Mouse (Mus musculus) embryonic facial prominence, embryonic 12.5 days (tissue): ENCODE data around the gene Cyth1. TPM values are rescaled to one million over a fixed set of nuclear protein-coding genes. Genes with fewer than 3 reads are reported as not detected.

Experiments
- ATAC-seq: fragments of 200-750 bp; cut with Nextera tagmentation; 2 replicates; pipeline ENCODE4 v1.8.0; 2017; ENCODE audit not compliant: insufficient number of reproducible peaks, insufficient read depth, low FRiP score, low TSS enrichment
- H3K27ac ChIP-seq: fragments of 300-500 bp; sonication (generic); 2 replicates; pipeline ENCODE4 v1.5.1; 2016; ENCODE audit warnings: mild to moderate bottlenecking
- H3K27me3 ChIP-seq: fragments of 300-500 bp; sonication (generic); 2 replicates; pipeline ENCODE4 v1.6.1; 2016; ENCODE audit warnings: mild to moderate bottlenecking, moderate library complexity
- H3K36me3 ChIP-seq: fragments of 300-500 bp; sonication (generic); 2 replicates; pipeline ENCODE4 v1.6.1; 2016; ENCODE audit warnings: mild to moderate bottlenecking
- H3K4me1 ChIP-seq: fragments of 300-500 bp; sonication (generic); 2 replicates; pipeline ENCODE4 v1.6.1; 2016
- H3K4me2 ChIP-seq: fragments of 300-500 bp; sonication (generic); replicated peaks from 2 replicates; pipeline ENCODE4 v1.6.1; 2016; ENCODE audit warnings: mild to moderate bottlenecking, moderate library complexity
- H3K4me3 ChIP-seq: fragments of 300-500 bp; sonication (generic); 2 replicates; pipeline ENCODE4 v1.5.1; 2016; ENCODE audit warnings: mild to moderate bottlenecking
- H3K9ac ChIP-seq: fragments of 300-500 bp; sonication (generic); 2 replicates; pipeline ENCODE4 v1.6.1; 2016; ENCODE audit warnings: mild to moderate bottlenecking, moderate library complexity
- H3K9me3 ChIP-seq: fragments of 300-500 bp; sonication (generic); 2 replicates; pipeline ENCODE4 v1.6.1; 2016; ENCODE audit warnings: mild to moderate bottlenecking, moderate library complexity
- WGBS: fragments of 180-500 bp; shearing (Covaris S2); methylation state at CpG from one replicate; pipeline ENCODE4 v1.1.7; 2016; 5-methylcytosine and 5-hydroxymethylcytosine counted together
- polyA plus RNA-seq: library from polyadenylated mRNA; unstranded; fragments of >200 nt; fragmentation: Nextera tagmentation; extraction: Ambion mirVana; gene quantifications from 2 replicates; pipeline ENCODE4 v1.2.1, GENCODE M21; 2016

Gene Cyth1
- polyA plus RNA-seq, 1 experiment from 2014 or later: 20.4 TPM

DNA sequence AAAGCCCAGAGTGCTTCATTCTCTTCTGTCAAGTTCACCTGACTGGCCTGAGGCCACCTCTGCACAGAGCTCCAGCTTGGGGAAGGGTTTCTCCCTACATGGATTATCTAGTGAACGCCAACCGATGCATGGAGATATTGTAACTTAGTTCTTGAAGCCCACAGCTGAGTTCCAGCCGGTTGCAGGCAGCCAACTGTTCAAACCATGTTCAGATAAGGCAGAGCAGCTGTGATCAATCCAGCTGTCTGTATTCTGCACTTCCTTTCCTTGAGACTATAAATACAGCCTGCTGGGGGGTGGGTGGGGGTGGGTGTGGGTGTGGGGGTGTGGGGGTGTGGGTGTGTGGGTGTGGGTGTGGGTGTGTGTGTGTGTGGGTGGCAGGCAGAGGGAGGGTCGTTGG lies 163.2 kb downstream of the Cyth1 start:
- WGBS: 73% methylated on average over 4 of the region's 4 CpGs
- Histone ChIP-seq H3K36me3 (no peaks in the 10 kb centered on the region), H3K4me2 (no peak overlapping the region), H3K4me3 (no peak overlapping the region), H3K4me1 (no peaks in the 10 kb centered on the region), H3K27me3 (no peaks in the 10 kb centered on the region), H3K9me3 (no peaks in the 10 kb centered on the region), H3K27ac (no peak overlapping the region), H3K9ac (no peak overlapping the region)
- ATAC-seq: no peak

DNA sequence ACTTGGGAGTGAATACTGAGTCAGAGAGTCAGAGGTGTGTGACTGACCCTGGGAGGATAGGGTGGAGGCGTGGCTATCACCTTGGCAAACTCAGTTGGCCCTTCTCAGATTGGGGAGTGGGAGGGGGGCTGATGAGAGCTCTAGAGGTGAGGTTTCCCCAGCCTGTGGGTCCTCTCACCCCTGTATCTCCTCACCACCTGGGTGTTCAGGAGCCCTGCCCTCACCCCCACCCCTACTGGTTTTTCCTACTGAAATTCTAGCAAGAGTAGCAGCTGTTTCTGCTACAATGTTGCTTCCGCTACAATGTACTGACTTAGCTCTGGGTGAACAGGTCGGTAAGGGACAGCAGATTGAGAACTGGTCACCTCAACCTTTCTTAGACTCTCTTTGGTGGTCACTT lies 164.1 kb downstream of the Cyth1 start:
- WGBS: 75% methylated on average over 3 of the region's 3 CpGs

DNA sequence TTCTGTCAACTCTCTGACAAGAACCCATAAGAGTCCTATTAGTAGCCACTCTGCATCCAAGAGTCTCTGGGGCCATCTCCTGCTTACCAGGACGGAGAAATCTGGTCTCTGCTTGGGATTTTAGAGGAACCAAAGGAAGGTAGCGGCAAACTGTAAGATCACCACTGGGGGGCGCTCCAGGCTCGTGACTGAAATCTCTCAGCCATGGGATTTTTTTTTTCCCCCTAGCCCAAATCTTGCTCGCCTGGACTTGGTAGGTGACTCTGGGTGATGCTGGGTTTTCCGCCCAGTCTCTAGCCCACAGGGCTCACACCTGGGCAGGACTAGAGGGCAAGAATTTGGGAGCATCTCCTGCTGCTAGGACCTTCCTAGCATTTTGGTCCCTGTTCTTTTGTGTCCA lies 164.6 kb downstream of the Cyth1 start:
- no peaks in the 10 kb centered on the region for H3K36me3 ChIP-seq
- no peaks in the 10 kb centered on the region for H3K27me3 ChIP-seq
- WGBS: 3% methylated on average over 6 of the region's 6 CpGs
- H3K9me3 ChIP-seq: no peaks in the 10 kb centered on the region
- H3K4me1 ChIP-seq: no peaks in the 10 kb centered on the region
- no peak overlapping the region for H3K4me3 ChIP-seq
- H3K27ac ChIP-seq: no peak overlapping the region
- H3K4me2 ChIP-seq: no peak overlapping the region
- no peak for ATAC-seq
- no peak overlapping the region for H3K9ac ChIP-seq

More for the DNA sequence above, 164.1 kb downstream of the Cyth1 start:
- Histone ChIP-seq H3K4me3 (no peak overlapping the region), H3K9me3 (no peaks in the 10 kb centered on the region), H3K9ac (no peak overlapping the region), H3K27me3 (no peaks in the 10 kb centered on the region), H3K36me3 (no peaks in the 10 kb centered on the region), H3K4me1 (no peaks in the 10 kb centered on the region), H3K27ac (no peak overlapping the region), H3K4me2 (no peak overlapping the region)
- ATAC-seq: no peak

DNA sequence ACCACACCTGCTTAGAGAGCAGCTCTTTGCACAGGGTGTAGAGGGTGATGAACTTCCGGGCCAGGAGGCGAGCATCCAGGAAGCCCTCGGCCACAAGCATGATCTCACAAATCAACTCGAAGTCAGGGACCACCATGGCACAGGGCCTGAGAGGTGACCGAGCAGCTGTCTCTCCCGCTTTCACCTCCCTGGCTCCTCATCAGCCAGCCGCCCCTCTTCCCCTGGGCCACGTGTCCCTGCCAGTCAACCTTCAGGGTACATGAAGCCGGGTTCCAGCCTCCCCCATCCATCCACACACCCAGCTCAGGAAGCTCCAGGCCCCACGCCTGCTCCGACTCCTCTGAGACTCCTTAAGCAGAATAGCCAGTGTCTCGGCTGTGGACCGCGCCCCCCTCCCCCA lies 166.1 kb downstream of the Cyth1 start:
- WGBS: 89% methylated on average over 14 of the region's 14 CpGs
- ATAC-seq: no peak

More for the DNA sequence above, 166.1 kb downstream of the Cyth1 start:
- no peak overlapping the region for H3K4me2 ChIP-seq
- no peaks in the 10 kb centered on the region for H3K4me1 ChIP-seq
- H3K4me3 ChIP-seq: no peak overlapping the region
- H3K9ac ChIP-seq: no peak overlapping the region
- H3K27me3 ChIP-seq: no peaks in the 10 kb centered on the region
- H3K27ac ChIP-seq: 0 out of 2 replicates have a peak overlapping the region, but pooled peaks have one; percentile 23
- no peaks in the 10 kb centered on the region for H3K36me3 ChIP-seq
- no peaks in the 10 kb centered on the region for H3K9me3 ChIP-seq

Other genes starting within 250 kb of the Cyth1 start
- gene Dnah17, start 118.0 kb downstream of the Cyth1 start, polyA plus RNA-seq: 0.23 and 0.27 TPM in 2 replicates
- gene Usp36, start 41.7 kb upstream of the Cyth1 start, polyA plus RNA-seq: 21.3 and 22.2 TPM in 2 replicates
- 0.60 and 0.70 TPM in 2 replicates for gene Cep295nl, start 93.9 kb upstream of the Cyth1 start, polyA plus RNA-seq
- 104 and 115 TPM in 2 replicates for gene Timp2, start 107.1 kb upstream of the Cyth1 start, polyA plus RNA-seq
- 1.4 and 2.7 TPM in 2 replicates for gene Lgals3bp, start 153.5 kb upstream of the Cyth1 start, polyA plus RNA-seq
- gene Cant1, start 170.5 kb upstream of the Cyth1 start, polyA plus RNA-seq: 33.4 and 35.5 TPM in 2 replicates
- gene C1qtnf1, start 179.6 kb upstream of the Cyth1 start, polyA plus RNA-seq: 5.7 and 6.7 TPM in 2 replicates
- 7.1 and 8.9 TPM in 2 replicates for gene Engase, start 228.2 kb upstream of the Cyth1 start, polyA plus RNA-seq